Mouse (Mus musculus) E14TG2a.4 (cell line): ENCODE measurements at regions not wholly inside any gene's neighbourhood (a gene's known extent, or its start where the extent isn't known, plus 50 kb on each side); places are given as distances from the start of the nearest gene placed in this dataset.

ENCODE experiments used
- H3K27me3 ChIP-seq: 2 replicates; pipeline ENCODE4 v1.6.1; 2014; ENCODE audit warnings: low read length, control low read depth; ENCODE audit not compliant: insufficient read depth
- H3K36me3 ChIP-seq: 2 replicates; pipeline ENCODE4 v1.6.1; 2014; ENCODE audit warnings: low read length, control low read depth; ENCODE audit not compliant: insufficient read depth
- H3K4me1 ChIP-seq: replicated peaks from 2 replicates; pipeline ENCODE4 v1.6.1; 2014; ENCODE audit warnings: low read depth, low read length, control low read depth
- H3K4me3 ChIP-seq: replicated peaks from 2 replicates; pipeline ENCODE4 v1.5.1; 2014; ENCODE audit warnings: mild to moderate bottlenecking, low read length
- H3K9me3 ChIP-seq: 2 replicates; pipeline ENCODE4 v1.6.1; 2014; ENCODE audit warnings: low read length, control low read depth
- CTCF ChIP-seq: conservative IDR thresholded peaks from 2 replicates; pipeline ENCODE4 v1.5.1; 2014; ENCODE audit warnings: low read length
- NANOG ChIP-seq: IDR thresholded peaks from 2 replicates; pipeline ENCODE4 v1.6.1; 2014; ENCODE audit warnings: borderline replicate concordance, low read length, mixed read lengths
- POU5F1 ChIP-seq: IDR thresholded peaks from 2 replicates; pipeline ENCODE4 v1.6.1; 2014; ENCODE audit warnings: low read length, borderline replicate concordance

DNA sequence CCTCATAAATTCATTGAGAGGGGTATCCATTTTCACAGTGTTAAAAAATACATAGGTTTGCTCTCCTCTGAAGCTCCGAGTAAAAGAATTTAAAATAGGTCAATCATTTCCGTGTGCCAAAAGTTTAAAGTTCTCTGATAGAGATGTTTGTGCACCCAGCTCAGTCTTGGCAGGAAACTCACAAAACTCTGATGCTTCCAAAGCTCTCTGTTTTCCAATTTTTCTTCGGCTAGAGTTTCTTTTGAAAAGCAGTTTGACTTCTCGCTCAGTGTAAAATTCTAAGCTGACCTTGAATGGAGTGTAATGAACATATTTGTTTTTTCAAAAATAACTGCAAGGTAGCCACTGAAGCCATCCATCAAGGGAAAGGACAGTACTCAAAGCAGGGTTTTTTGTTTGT, 215.9 kb upstream of the Pgrmc2 start:
- no peaks in the 10 kb centered on the region for H3K9me3 ChIP-seq
- no peak overlapping the region for H3K4me3 ChIP-seq
- no peaks in the 10 kb centered on the region for H3K4me1 ChIP-seq
- TF ChIP-seq POU5F1 (no peak), CTCF (no peak), NANOG (no peak)
- no peaks in the 10 kb centered on the region for H3K27me3 ChIP-seq
- H3K36me3 ChIP-seq, result no peaks in the 10 kb centered on the region

DNA sequence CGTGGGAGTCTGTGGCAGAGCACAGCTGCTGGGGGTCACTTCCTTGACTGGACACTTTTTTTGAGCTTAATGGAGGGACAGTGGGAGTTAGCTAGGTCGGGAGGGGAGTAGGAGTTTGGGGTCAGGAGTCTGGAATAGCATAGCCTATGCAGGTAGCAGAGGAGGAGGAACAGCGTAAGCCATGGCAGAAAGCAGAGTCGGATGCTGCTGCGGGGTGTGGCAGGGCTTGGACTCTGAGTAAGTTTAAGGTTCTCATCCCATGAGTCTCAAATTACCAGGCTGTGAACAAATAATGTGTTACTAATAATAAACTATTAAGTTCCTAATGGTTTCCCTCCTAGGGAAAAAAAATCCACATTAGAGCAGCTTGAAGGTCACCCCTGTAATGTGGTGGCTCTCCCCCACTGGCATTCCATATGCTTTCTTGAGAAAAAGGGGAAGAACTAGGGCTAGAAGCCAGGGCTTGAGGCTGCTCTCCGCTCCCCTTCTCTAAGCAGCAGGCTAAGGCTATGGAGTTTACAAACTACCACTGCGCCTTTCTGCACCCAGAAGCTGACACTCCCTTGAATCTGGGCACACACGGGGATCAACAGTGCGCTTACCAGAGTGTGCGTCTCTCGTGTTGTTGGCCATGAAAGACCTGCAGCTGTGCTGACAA, 213.4 kb upstream of the Pgrmc2 start:
- no peaks in the 10 kb centered on the region for H3K36me3 ChIP-seq
- no peaks in the 10 kb centered on the region for H3K27me3 ChIP-seq
- H3K4me1 ChIP-seq, result no peaks in the 10 kb centered on the region
- TF ChIP-seq CTCF (no peak), POU5F1 (no peak), NANOG (no peak)
- H3K4me3 ChIP-seq, result no peak overlapping the region
- H3K9me3 ChIP-seq, result no peaks in the 10 kb centered on the region

DNA sequence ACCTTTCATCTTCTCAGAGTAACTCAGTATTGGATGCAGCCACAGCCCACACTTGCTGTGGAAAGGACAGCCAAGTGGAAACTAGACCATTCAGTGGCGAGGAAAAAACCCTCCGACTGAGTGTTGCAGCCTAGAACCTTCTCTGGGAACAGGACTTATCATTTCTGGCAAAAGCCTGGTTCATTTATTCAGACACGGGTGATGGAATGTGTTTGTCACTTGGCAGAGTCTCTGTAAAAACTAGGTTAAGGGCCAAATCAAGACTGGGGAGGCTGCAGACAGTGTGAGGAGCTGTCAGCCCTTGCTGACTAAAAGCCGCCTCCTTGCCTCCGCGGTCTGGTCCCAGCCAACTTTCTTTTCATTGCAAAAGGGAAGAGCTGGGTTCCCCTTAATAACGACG, 212.3 kb upstream of the Pgrmc2 start:
- Histone ChIP-seq H3K4me1 (no peaks in the 10 kb centered on the region), H3K36me3 (no peaks in the 10 kb centered on the region)
- no peak for TF ChIP-seq NANOG
- TF ChIP-seq CTCF, result no peak
- TF ChIP-seq POU5F1, result no peak

DNA sequence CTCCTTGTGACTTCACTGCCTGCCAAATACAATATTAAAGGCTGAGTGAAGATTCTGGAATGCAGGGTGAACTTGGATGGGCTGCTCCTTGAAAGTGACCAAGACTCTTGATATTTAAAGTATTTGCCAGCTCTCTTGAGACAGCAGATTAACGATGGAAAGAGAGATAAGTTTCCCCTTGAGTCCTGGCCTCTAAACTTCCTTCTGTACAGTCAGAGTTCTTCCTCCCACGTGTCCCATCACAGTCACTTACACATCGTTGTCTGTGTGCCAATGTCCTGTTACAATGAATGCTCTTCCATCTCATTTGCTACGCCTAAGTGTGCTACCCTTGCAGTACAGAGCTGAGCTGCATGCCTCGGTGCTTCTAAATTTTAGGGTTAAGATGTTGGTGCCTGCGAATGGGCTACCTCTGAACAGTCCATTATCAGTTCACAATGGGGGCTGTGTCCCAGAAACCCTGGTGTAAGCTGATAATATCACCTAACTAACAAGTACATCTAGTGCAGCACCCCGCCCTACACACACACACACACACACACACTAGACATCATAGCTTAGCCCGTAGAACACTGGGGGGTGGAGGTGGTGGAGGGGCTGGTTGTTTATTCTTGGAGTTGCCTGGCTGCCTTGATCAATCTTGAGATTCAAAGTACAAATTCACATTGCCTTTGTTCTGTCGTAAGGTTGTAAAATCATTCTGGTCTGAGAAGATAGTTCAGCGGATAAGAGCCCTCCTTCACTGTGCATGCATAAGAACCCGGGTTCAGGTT, 207.9 kb upstream of the Pgrmc2 start:
- Histone ChIP-seq H3K4me1 (no peaks in the 10 kb centered on the region), H3K27me3 (no peaks in the 10 kb centered on the region), H3K9me3 (no peaks in the 10 kb centered on the region), H3K36me3 (no peaks in the 10 kb centered on the region), H3K4me3 (no peak overlapping the region)
- TF ChIP-seq CTCF (no peak), NANOG (no peak), POU5F1 (no peak)

More for the DNA sequence above, 212.3 kb upstream of the Pgrmc2 start:
- Histone ChIP-seq H3K9me3 (no peaks in the 10 kb centered on the region), H3K27me3 (no peaks in the 10 kb centered on the region), H3K4me3 (no peak overlapping the region)

DNA sequence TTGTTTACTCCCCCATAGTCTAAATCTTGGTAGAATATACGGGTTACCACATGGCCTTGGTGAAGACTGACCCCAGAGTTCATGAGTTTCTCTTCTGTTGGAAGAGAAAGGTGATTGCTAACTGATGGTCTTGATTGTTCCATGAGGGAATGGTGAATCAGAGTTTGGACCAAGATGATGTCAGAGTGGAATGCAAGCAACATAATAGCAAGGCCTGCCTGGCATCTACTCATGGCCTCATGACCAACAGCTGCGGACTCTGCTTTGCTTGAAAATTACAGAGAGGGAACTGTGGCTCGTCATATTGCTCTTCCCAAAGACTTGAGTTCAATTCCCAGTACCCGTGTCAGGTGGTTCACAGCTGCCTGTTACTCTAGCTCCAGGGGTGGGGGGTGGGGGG, 205.9 kb upstream of the Pgrmc2 start:
- Histone ChIP-seq H3K4me1 (no peaks in the 10 kb centered on the region), H3K4me3 (no peak overlapping the region), H3K9me3 (no peaks in the 10 kb centered on the region), H3K36me3 (no peaks in the 10 kb centered on the region), H3K27me3 (no peaks in the 10 kb centered on the region)
- no peak for TF ChIP-seq POU5F1
- no peak for TF ChIP-seq CTCF
- no peak for TF ChIP-seq NANOG

DNA sequence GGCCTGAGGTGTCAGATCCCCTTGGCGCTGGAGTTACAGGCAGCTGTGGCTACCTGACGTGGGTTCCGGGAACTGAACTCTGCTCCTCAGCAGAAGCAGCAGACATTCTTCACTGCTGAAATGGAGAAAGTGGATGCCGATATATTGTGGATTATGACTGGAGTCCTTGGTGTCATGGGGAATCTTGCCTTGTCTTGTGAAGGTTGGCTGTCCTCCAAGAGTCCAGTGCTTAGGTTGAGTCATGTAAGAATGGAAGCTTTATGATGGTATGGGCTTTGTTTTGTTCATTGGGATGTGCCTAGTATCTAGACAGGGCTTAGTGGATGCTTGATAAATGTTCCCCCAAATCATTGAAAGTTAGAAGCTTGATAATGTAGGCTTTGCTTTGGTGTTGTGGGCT, 205.2 kb upstream of the Pgrmc2 start:
- Histone ChIP-seq H3K9me3 (no peaks in the 10 kb centered on the region), H3K4me1 (no peaks in the 10 kb centered on the region), H3K4me3 (no peak overlapping the region), H3K36me3 (no peaks in the 10 kb centered on the region), H3K27me3 (no peaks in the 10 kb centered on the region)
- TF ChIP-seq POU5F1 (no peak), NANOG (no peak), CTCF (no peak)

DNA sequence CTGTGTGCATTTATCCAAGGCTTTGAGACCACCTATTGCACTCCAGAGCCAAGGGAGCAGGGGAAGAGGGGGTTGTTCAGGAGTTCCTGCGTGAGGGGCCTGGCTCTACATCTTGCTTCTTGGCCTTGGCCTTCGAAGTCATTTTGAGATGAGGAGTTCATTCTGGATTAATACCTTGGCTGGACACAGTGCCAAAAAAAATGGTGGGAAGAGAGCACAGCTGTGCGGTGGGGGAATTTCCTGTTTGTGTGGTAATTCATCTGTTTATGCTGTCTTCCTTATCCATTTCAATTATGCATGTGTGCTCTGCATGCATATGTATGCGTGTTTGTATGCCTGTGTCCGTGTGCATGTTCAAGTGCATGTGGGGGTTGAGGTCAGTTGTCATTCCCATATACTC, 202.5 kb upstream of the Pgrmc2 start:
- Histone ChIP-seq H3K4me1 (no peaks in the 10 kb centered on the region), H3K9me3 (no peaks in the 10 kb centered on the region)
- TF ChIP-seq NANOG (no peak), CTCF (no peak)

DNA sequence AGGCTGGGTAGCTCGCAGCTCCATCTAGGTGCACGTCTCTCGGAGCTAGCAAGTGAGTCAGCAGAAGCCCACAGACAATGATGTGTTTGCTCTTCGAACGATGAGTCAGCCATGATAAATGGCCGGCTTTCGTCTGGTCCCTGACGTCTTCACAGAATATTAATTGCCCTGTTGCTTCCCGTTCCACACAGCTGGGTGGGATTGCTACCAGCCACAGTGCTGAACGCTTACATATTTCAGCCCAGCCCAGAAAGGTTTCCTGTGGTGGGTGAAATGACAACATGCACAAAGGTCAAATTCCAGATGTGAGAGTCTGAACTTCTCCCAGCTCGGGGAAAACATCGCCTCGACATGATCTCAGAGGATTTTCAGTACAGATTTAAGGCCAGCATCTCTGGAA, 202.1 kb upstream of the Pgrmc2 start:
- Histone ChIP-seq H3K9me3 (no peaks in the 10 kb centered on the region), H3K36me3 (no peaks in the 10 kb centered on the region), H3K27me3 (no peaks in the 10 kb centered on the region), H3K4me1 (no peaks in the 10 kb centered on the region), H3K4me3 (no peak overlapping the region)
- TF ChIP-seq NANOG (no peak), CTCF (no peak), POU5F1 (no peak)

More for the DNA sequence above, 202.5 kb upstream of the Pgrmc2 start:
- Histone ChIP-seq H3K4me3 (no peak overlapping the region), H3K27me3 (no peaks in the 10 kb centered on the region), H3K36me3 (no peaks in the 10 kb centered on the region)
